Mouse (Mus musculus) myocyte (in vitro differentiated cells): ENCODE data around the gene Rem2.

Experiments
- CEBPB ChIP-seq: IDR thresholded peaks from 2 replicates; pipeline ENCODE4 v1.6.1; 2011; ENCODE audit warnings: mild to moderate bottlenecking, moderate library complexity; ENCODE audit not compliant: poor library complexity, insufficient read depth, severe bottlenecking
- E2F4 ChIP-seq: IDR thresholded peaks from one replicate; pipeline ENCODE4 v1.6.1; 2011; ENCODE audit warnings: mild to moderate bottlenecking, control low read depth, moderate library complexity; ENCODE audit not compliant: insufficient read depth
- MAX ChIP-seq: IDR thresholded peaks from one replicate; pipeline ENCODE4 v1.6.1; 2011; ENCODE audit warnings: low read depth, mild to moderate bottlenecking, control low read depth
- MYOD1 ChIP-seq, 3 experiments: IDR thresholded peaks; one replicate each; pipeline ENCODE4 v1.6.1; 2011; ENCODE audit warnings: control low read depth in 2 of 3, low read depth in 2 of 3, mild to moderate bottlenecking in 2 of 3, moderate library complexity in 1 of 3; ENCODE audit not compliant: insufficient read length in 2 of 3, control insufficient read depth in 1 of 3
- MYOG ChIP-seq, 3 experiments: IDR thresholded peaks; one replicate each; pipeline ENCODE4 v1.6.1; 2011; ENCODE audit warnings: control low read depth in 2 of 3, low read depth in 2 of 3, mild to moderate bottlenecking in 2 of 3; ENCODE audit not compliant: insufficient read length in 2 of 3, control insufficient read depth in 1 of 3, insufficient read depth in 1 of 3
- POLR2A ChIP-seq: IDR thresholded peaks from one replicate; pipeline ENCODE4 v1.6.1; 2011; ENCODE audit warnings: low read depth, mild to moderate bottlenecking, control low read depth, moderate library complexity; ENCODE audit not compliant: insufficient read length
- POLR2AphosphoS2 ChIP-seq: IDR thresholded peaks from one replicate; pipeline ENCODE4 v1.6.1; 2011; ENCODE audit warnings: low read depth, control low read depth; ENCODE audit not compliant: insufficient read length
- REST ChIP-seq: IDR thresholded peaks from one replicate; pipeline ENCODE4 v1.6.1; 2011; ENCODE audit warnings: mild to moderate bottlenecking, control low read depth, moderate library complexity; ENCODE audit not compliant: insufficient read depth, insufficient read length
- SRF ChIP-seq: IDR thresholded peaks from one replicate; pipeline ENCODE4 v1.6.1; 2011; ENCODE audit warnings: low read depth; ENCODE audit not compliant: control insufficient read depth, insufficient read length
- TCF12 ChIP-seq: IDR thresholded peaks from one replicate; pipeline ENCODE4 v1.6.1; 2011; ENCODE audit warnings: mild to moderate bottlenecking, control low read depth; ENCODE audit not compliant: poor library complexity, insufficient read depth, severe bottlenecking
- TCF3 ChIP-seq: IDR thresholded peaks from one replicate; pipeline ENCODE4 v1.6.1; 2011; ENCODE audit warnings: low read depth, control low read depth; ENCODE audit not compliant: insufficient read length
- USF1 ChIP-seq: IDR thresholded peaks from one replicate; pipeline ENCODE4 v1.6.1; 2011; ENCODE audit warnings: low read depth, mild to moderate bottlenecking, control low read depth, moderate library complexity

- TF ChIP-seq SRF (no peak), POLR2AphosphoS2 (no peak), USF1 (no peak), POLR2A (no peak), TCF3 (no peak), MYOG (IDR thresholded peaks at IDR 0.05; ENCODE audit: control insufficient read depth in 1 of 3, insufficient read depth in 1 of 3, insufficient read length in 2 of 3, low read depth in 2 of 3) (no peak), MAX (no peak), E2F4 (no peak), REST (no peak), TCF12 (no peak), MYOD1 (IDR thresholded peaks at IDR 0.05; ENCODE audit: control insufficient read depth in 1 of 3, insufficient read length in 2 of 3, low read depth in 2 of 3) (no peak), CEBPB (no peak)
These were observed 21.0 kb upstream of the Rem2 start for GRCm38 (mm10) chr14:54454669-54455528.
